Mouse (Mus musculus): Measurements from ENCODE around the gene Pdx1. TPM values are rescaled to one million over a fixed set of nuclear protein-coding genes. Genes with fewer than 3 reads are reported as not detected.
A peak's percentile ranks its signal among the peaks of the same experiment; 100 is the strongest.

The Pdx1 gene
- not detected for total RNA-seq (2021)
- long read RNA-seq, experiment 1, result 0 reads
- long read RNA-seq, experiment 2, result 0 reads

- DNase-seq, result no peak
- intact Hi-C loops (cut with DNase I), result no loop called here
These were observed at the start of gene Pdx1 for GRCm38 (mm10) chr5:147269926-147270672. Gene Pdx1 (plus strand): TSS chr5:147269959.

DNA sequence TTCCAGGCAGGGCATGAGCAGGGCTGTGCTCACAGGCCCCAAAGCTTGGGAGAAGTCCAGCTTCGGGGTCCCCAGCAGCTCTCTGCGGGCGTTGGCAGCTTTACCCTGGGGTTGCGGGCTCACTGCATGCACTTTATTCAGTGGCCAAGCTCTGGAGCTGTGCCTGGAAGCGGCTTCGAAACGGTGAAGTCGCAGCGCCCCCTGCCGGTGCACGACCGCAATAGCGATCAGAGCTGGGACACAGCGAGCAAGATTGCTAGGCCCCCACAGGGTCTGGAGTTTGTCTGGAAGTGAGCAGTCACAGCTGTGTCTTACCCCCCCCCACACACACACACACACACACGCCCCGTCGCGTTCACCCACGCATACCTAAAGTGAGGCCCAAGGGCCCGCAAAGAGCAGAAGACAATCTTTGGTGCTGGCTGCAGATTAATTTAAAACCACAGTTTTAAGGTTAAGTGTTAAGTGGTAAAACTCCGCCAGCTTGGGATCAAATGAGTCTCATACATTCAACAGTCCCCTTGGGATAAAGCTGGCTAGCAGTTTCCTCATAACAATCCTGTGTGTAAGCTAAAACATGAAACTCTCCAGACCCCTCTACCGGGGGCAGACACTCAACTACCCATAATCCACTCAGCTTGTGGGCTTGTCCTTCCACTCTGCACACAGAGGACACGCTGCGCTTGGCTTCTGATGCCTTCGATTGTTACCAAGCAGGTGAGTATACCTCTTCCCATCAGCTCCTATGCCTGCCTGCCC is 42.2 kb upstream of the Pdx1 start:
- intact Hi-C loops (cut with DNase I), result loop anchor here (1.0 to 10.0 kb wide), 5 partner anchors 90 to 553 kb away; no protein-coding TSS in a partner anchor
- DNase-seq, result peak; percentile 87 to 92

DNA sequence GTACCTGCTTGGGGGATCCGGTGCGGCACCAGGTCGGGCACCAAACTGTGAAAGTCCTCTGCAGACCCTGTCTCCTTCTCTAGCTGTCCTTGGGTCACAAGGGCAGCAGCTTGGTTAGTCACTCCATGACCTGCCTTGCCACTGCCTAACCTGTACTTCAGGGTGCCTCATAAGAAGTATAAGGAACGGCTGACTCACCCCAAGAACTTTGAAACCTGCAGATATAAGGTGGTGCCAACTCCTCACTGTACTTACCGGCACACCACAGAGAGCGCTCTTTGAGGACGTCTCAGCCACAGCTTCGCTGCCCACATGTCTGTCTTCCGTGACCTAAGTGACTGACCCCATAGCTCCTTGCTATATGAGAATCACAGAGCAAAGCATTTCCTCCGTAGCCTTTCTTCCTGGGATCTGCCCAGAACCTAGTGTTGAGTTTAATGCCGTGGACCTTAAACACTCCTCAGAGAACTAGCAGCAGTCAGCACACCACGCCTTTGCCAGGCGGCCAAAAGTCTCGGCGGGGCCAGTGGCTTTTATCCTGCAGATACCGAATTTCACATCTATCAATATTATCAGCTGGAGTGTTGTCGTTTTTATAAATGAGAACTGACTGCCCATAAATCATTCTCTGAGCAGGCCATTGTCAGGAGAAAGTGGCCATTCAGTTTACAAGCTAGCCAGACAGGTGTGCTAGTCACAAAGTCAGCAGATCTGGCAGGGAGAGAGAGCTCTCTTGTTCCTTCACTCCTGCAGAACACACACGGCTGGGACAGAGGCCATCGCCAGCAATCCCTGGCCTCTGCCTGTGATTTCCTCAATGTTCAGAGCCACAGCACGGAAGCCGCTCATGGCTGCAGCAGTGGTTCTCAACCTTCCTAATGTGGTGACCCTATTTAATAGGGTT is 34.1 kb upstream of the Pdx1 start:
- no peak for DNase-seq
- intact Hi-C loops (cut with DNase I), result no loop called here

DNA sequence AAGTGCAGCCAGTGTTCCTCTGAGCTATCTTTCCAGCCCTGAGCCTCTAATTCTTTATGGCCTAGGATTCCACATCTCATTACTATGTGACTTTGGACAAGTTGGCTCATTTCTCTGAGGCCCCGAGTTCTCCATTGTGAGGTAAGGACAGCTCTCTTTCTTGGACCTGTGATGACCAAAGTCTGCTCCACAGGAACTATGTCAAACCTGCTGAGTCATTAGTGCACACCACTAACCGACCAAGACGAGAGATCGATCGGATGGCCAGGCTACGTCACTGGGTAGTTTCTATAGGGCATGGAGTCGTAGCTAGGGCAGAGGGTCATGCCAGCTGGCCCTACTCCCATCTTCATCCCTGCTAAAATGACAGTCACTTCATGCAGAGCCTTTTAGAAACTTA is 25.9 kb upstream of the Pdx1 start:
- no peak for DNase-seq
- intact Hi-C loops (cut with DNase I), result no loop called here

GRCm38 (mm10) chr5:147260189-147260588 is 9.6 kb upstream of the Pdx1 start:
- no peak for DNase-seq

DNA sequence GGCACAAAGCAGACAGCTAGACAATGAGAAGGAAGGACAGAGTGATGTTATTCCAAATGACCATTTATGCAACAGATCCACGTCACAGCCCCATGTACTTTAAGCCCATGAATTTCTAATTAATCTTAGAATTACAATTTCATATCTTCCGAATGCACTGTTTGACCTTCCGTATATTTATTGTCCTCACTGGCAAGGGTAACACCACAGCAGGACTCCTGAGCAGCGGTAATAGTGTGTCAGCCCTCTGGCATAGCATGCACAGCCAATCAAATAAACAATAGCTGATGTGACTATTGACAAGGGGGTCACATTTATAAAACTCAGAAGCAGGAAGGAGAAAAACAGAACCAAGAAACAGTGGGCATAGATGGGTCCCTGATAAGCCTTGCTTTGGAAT is 9.0 kb upstream of the Pdx1 start:
- DNase-seq, result no peak
- intact Hi-C loops (cut with DNase I), result no loop called here

More at GRCm38 (mm10) chr5:147260189-147260588, 9.6 kb upstream of the Pdx1 start:
- intact Hi-C loops (cut with DNase I), result no loop called here

- no peak for DNase-seq
- intact Hi-C loops (cut with DNase I), result no loop called here
These were observed 7.7 kb upstream of the Pdx1 start for GRCm38 (mm10) chr5:147261899-147262541.

DNA sequence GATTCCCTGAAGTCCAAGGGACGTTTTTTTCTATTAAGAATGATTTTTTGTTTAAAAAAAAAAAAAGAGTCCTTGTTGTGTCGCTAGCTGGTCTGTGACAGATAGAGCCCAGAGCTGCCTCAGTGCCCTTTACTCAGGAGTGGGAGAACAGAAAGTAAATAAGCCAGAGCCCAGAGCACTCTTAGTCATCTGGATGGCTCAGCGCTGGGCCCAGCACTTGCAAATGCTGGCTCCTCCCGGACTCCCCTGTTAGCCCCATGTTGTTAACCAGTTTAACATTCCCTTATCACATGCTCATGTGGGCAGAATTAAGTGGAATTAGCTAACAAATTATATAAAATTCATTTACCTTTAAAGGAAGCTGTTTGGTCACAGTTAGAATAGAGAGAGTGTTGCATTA is 5.8 kb upstream of the Pdx1 start:
- intact Hi-C loops (cut with DNase I), result no loop called here
- no peak for DNase-seq

GRCm38 (mm10) chr5:147267434-147267833 is 2.3 kb upstream of the Pdx1 start:
- no peak for DNase-seq
- intact Hi-C loops (cut with DNase I), result no loop called here

DNA sequence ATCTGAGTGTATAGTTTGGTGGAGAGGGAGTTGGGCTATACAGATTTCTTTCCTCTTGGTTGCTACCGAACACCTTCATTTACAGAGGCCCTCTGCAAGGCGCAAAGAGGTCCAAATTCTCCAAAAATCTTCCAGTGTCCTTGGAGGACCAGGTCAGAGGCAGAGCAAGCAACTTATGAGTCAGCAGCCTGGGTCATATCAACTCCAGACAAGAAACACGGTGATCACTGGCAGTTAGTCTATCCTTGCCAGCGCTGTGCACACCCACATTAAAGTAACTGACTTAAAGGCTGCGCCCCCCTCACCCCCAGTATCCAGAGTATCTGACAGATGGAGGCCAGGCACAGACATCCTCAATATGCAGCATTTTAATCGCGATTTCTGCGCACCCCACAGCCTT is 1.0 kb upstream of the Pdx1 start:
- intact Hi-C loops (cut with DNase I), result no loop called here
- no peak for DNase-seq

DNA sequence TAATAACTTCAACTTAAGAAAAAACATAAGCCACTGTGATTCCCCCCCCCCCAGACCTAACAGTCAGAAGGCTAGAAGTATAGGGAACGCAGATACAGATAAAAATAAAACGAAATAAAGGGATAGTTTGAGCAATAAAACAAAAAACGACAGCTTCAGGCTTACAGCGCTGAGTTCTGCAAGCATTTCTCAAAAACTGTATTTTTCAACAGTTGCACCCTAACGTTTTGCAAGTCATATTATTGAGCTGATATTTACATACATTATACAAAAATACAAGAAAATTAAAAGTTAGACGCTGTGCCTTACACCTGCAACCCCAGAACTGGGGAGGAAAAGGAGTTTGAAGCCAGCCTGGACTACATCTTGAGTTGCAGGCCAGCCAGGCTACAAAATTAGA is 388 bp upstream of the Pdx1 start:
- DNase-seq, result no peak
- intact Hi-C loops (cut with DNase I), result no loop called here

- DNase-seq, result no peak
- intact Hi-C loops (cut with DNase I), result no loop called here
These were observed 1.2 kb downstream of the Pdx1 start for GRCm38 (mm10) chr5:147270673-147271655.

GRCm38 (mm10) chr5:147272046-147272807 is 2.5 kb downstream of the Pdx1 start:
- no peak for DNase-seq
- intact Hi-C loops (cut with DNase I), result no loop called here

DNA sequence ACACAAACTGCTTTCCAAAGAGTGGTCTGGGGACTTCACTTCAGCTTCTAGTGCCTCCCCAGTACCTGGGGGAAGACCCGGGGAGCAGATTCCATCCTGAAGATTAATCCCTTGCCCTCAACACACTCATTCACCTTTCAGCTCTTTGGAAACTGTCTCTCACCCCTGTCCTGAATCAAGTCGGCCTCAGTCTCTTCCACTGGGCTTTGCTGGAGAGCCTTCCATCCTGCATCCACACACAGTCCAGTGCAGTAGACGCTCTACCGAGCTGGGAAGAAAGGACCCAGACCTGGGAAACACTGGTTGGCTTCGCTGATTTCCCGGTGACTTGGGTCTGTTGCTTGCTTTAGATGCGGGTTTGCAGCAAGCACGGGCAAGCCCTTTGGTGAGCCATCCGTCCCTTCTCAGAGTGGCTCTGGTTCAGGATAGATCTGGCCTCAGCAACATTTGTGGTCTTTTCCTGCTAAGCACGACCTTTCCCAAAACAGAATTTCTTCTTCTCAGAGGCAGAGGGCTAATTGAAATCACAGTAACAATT is 3.1 kb downstream of the Pdx1 start:
- intact Hi-C loops (cut with DNase I), result no loop called here
- DNase-seq, result no peak

- intact Hi-C loops (cut with DNase I), result no loop called here
- DNase-seq, result no peak
These were observed 4.7 kb downstream of the Pdx1 start for GRCm38 (mm10) chr5:147274174-147275141.

GRCm38 (mm10) chr5:147275761-147276160 is 6.0 kb downstream of the Pdx1 start:
- intact Hi-C loops (cut with DNase I), result no loop called here
- DNase-seq, result no peak

Measured in heart, postnatal 14 days (tissue).